Mouse (Mus musculus) spleen, postnatal 10 days (tissue): ENCODE data around the gene Megf11.
"Not testable (repeated sequence)": the region's sequence is repeated elsewhere in the genome, so short reads cannot be mapped to it uniquely, and the experiment has no call there.

Experiments used
- DNase-seq, 2 experiments: peaks; one replicate each; pipeline ENCODE4 v3.0.0; 2021 to 2022; ENCODE audit warnings: low spot score in 2 of 2

Megf11 gene

DNA sequence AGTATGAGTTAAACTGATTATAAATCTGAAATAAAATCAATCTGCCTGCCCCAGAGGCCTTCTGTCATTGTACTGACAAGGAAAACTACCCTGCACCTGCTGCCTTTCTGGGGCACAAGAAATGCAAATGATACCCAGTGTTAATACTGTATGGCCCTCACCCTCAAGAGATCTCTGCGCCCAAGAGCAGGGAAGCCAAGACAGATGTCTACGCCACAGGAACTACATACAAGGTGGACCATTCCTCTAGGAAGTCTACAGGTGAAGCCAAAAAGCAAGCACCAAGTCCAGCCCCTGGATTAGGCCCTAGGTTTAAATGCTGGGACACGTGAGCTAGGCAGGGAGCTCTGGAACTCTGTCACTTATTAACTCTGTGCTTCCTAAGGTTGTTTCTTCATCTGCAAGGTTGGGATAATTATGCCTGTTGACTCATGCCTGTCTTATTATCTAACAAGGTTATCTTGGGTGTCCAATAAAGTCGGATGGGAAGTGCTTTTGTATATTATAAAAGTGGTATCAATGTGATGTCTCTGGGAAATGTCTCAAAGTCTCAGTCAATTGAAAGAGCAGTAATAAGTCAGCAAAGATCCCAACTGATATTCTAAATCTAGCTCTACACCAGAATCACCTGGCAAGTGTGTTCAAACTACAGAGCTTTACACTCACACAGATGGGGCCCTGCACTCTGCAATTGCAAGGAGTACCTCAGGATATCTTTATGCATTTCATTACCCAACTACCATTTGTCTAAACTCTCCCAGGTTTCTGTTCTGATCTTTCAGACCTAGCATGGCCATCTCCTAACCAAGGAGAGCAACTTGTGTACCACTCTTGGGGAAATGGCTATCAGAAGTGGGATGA, 315.3 kb downstream of the Megf11 start:
- no peak for DNase-seq

DNA sequence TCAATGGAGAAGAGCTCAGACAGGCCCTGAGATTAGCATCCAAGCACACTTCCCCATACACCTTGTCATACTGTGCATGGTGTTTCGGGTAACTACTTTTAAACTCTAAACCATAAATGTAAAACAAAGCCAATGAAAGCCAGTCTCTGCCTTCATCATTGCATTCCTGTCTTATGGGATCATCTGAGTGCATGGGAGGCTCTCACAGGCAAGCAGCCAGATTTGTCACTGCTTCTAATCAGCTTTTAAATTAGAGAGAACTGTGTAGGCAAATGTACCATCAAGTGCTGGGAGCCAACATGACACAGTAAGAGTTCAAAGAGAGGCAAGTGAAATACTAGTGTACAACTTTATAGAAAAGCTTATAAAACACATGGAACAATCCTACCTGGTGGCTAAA, 316.2 kb downstream of the Megf11 start:
- no peak for DNase-seq

DNA sequence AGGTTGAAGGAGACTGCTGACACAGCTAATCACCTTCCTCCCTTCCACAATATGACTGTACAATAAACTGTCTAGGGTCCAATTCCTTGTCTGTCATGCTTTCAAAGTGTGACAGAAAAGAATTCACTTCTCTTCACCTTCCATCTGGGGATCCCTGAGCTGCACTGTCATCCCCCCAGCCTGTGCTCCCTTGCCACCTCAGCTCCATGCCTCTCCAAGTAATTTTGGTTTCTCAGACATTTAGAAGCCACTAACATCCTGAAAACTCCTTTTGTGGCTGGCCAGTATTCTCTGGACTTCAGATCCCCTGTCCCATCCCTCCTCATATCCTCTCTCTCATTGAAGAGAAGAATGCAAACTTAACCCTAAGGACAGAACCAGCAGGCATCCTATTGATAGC, 317.0 kb downstream of the Megf11 start:
- DNase-seq: no peak

DNA sequence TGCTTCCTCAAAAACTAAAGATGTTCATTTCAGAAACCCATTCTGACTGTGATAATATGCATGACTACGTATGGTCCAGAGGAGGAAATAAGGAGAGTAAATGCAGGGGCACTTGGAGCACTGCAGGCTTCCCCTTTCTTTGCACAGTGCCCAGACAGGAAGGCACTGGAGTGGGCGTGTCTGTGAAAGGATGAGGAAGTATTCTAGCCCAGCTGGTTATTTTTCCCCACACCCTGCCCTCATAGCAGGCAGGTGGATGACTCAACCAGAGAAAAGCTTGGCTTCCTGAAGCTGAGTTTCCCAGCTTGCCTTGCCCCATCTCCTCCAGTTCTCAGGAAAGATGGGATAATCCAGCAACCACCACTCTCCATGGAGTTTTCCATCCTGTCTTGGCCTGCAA, 317.5 kb downstream of the Megf11 start:
- peak in 1 of 2 experiments; percentile 58 for DNase-seq

DNA sequence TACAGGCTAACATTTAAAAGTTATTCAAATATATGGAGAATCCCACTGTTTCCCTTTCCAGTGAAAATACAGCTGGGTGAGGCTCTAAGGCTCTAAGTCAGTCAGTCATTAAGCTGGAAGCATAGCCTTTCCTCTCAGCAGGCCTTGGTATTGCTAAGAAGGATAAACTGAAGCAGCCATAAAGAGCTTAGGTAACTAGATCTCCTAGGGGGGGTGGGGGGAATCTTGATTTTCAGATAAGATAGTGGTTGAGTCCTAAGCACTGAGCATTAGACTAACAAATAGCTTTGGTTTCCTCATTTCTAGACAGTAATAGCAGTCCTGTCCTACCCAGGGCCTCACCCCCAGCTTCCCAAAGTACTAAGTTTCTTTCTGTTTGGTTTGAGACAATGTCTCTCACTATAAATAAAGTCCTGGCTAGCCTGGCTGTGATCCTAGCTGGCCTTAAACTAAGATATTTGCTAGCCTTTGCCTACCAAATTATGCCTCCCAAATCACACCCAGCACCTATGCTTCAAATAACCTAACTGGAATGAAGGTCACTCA, 318.1 kb downstream of the Megf11 start:
- no peak for DNase-seq

DNA sequence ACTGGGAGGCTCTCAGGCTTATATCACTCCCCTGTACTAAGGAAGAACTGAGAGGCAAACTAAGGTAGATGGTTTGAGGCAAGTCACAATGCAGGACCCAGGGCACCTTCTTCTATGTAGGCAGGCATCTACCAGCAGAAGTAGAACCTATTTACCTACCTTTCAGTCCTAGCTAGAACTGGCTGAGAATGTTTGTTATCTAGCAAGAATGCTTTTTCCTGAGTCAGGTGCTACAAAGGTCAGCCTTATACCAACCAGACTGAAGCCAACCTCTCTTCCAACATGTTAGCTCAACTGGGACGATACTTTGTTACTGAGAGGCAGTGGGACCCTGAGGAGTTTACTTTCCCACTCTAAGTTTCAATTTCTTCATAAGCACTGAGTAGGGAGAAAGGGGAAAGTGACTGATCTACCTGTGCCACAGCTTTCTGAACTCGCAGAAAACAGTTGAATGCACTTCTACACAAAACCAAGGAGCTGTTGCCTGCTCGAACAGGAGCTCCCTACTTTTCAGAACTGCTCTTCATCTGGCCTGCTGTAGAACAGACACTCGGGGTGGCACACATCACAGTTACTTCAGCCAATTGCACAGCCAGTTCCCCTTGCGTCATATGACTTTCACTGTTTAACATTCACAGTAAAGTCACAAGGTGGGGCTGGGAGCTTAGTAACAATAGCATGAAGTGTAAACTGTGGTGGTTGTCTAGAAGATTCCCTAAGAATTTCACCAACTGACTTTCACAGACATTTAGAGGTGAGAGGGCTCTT, 318.8 kb downstream of the Megf11 start:
- DNase-seq: no peak

DNA sequence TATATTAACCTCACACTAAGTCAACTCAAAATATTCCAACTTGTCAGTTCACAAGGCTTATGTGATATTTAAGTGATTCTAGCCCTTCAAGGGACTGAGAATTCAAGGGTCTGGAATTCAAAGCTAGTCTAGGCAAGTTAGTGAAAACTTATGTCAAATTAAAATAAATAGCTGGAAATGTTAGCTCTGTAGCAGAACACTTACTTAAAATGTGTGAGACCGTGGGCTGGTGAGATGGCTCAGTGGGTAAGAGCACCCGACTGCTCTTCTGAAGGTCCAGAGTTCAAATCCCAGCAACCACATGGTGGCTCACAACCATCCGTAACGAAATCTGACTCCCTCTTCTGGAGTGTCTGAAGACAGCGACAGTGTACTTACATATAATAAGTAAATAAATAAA, 324.9 kb downstream of the Megf11 start:
- DNase-seq: not testable (repeated sequence)

DNA sequence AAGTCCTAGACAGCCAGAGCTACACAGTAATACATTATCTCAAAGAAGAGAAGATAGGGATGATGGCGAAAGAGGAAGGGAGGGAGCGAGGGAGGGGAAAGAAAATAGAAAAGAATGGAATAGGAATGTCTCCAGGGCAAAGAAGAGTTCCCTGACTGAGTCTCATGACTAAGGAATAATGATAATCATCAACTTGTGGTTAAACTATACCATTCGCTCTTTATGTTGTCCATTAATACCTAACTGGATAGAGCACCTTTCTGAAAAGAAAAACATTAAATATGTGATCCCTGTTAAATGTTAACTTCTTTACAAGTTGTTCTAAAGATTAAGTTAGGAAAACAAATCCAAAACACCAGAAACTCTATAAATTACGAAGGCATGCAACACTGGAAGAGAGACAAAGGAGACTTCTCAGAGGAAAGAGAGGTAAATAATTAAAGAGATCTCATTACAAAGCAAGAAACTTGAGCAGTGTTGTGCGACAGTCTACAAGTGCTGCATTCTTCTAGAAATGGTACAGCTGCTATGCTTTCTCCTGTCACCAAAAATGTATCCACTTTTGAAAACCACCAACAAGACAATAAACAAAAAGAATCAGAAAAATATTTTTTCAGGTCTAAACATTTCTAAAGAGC, 334.2 kb downstream of the Megf11 start:
- no peak for DNase-seq

DNA sequence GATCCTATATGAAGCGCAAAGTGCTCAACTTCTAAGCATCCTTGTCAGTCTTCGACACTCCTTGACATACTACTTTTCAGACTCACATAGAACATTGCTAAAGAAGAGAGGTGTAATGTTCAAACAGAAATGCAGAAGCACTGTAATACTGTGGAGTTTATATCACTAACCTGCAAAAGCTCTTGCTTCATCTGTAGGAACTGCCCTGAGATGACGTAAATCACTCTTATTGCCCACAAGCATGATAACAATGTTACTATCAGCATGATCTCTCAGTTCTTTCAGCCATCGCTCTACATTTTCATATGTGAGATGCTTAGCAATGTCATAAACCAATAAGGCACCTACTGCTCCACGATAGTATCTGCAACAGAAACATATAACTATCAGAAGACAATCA, 341.0 kb downstream of the Megf11 start:
- DNase-seq: no peak

DNA sequence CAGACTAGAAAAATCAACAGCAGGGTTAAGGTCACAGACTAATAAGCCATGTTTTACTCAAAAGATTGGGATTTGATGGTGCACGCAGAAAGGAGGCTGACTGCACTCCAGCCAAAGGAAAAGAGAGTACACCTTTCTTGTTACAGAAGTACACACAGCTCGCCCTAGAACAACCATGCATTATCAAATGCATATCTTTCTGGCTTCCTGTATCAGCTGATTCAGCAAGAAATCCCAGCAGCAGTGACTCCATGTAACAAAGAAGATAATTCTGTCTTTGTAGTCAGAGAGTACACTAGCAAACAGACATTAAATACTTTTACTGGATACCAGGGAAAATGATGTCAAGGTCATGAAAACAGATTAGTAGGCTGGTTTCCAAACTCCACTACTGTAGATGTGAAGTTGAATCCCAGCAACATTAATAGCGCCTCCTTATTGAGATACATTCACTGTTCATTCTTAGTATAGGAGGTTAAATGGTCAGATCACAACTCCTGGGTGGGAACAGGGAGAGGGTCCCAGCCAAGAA, 345.7 kb downstream of the Megf11 start:
- no peak for DNase-seq

DNA sequence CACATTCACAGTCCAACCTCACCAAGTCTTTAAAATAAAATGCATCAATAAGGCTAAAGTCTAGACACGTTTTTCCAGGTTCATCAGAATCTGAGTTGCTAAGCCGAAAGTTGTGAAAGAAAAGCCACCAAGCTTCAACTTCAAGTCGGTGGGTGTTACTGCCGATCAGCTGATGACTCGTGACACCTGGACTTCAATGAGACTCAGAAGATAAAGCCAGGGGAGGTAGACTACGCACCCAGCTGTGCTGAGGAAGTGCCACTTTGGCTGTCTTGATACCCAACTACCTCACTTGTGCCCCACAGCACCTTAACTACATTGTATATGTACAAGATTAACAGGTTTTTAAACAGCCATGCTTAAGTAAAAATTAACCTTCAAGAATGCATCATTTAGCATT, 348.7 kb downstream of the Megf11 start:
- DNase-seq: no peak

DNA sequence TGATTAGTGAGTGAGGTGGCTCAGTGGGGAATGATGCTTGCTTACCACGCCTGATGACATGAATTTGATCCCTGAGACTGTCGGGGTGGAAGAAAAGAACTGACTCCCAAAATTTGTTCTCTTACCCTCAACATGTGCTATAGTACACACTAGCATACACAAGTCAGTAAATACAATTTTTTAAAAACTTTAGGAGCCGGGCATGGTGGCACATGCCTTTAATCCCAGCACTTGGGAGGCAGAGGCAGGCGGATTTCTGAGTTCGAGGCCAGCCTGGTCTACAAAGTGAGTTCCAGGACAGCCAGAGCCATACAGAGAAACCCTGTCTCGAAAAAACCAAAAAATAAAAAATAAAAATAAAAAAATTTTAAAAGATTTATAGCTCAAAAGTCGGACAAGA, 349.6 kb downstream of the Megf11 start:
- not testable (repeated sequence) for DNase-seq

DNA sequence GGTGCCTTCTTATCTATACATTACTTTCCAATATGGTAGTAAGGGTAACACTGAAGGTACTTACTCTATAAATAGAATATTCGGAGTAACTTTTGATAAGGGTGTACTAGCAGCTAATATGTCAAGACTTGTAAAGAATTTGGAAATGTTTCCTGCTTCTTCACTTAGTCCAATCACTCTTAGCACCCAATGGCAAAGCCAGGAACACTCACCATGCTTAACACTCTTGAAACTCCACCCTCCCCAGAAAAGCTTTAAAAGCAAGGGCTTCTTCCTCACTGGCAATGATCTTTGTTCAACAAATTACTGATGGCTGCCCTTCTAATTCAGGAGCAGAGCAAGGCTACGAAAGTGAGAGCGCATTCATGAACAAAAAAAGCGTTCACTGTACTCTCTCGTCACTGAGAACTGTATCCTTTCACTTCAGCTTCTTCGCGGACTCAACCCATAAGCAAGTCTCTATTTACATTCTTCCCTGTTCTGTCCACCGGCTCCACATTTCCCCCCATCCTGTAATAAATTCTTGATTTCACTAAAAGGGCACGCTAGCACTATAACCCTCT, 350.7 kb downstream of the Megf11 start:
- no peak for DNase-seq

DNA sequence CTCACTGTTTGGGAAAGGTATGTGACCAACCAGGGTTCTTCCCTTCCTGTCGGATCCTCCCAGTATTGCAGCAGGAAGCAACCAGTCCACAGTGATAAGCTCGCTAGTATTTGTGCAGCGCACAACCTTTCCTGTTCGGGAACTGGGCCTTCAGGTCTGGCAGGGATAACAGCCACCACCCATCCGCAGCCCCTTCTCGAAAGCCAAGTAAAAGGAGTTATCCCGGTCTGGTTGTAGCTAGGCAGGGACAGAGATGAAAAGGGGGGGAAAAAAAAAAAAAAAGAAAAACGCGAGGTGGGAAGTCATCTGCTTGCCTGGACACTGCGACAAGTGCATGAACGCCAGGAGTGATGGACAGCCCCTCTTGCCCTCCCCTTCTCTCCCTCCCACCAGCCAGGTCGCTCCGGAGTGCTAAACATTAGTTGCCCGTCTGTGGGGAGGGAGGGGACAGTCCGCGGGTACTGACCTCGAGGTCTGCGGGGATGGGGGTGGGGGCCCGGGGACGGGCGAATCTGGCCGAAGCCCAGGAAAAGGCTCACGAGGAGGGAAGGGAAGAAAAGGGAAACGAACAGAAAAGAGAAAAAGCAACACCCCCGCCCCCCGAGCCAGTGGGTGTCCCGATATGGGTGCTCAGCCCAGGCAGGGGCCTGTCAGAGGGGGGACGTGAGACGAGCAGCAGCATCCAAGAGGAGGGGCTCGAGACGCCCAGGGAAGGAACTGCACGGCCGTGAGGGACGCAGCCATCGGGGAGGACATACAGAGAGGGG, 351.4 kb downstream of the Megf11 start:
- peak; percentile 63 to 65 for DNase-seq

DNA sequence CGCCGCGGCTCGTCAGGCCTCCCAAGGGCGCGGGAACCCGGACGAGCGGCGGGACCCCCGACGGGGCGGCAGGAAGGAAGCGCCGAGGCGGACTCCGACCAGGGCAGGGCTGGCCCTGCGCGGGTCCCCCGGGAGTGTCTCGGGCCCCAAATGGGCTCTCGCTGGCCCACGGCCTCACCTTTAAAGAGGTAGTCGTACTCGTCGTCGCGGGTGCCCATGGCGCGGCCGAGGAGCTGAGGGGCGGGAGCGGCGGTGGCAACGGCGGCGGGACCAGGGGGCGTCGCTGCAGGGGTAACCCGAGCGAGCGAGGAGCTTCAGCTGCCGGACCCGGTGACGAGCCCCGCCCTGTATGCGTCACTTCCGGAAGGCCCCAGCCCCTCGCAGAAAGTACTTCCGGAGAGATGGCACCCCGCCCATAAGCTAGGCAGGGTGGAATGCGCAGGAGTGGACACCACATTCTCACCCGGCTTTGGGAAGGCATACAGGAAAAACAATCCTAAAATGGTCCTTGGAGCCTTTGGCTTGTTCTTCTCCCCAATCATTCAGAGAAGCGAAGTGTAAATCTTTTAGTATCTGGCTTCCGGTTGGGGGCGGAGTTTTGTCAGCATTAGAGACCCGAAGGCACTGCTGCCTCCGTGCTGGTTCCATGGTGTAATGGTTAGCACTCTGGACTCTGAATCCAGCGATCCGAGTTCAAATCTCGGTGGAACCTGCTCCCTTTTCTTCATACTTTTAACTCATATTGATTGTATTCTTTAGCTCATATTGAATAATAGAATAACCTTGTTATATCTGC, 352.2 kb downstream of the Megf11 start, which contains the start of gene Rab11a:
Gene Rab11a (minus strand): TSS at position 353 of the 796 bp plus-strand sequence.
- peak; percentile 96 to 98 for DNase-seq

DNA sequence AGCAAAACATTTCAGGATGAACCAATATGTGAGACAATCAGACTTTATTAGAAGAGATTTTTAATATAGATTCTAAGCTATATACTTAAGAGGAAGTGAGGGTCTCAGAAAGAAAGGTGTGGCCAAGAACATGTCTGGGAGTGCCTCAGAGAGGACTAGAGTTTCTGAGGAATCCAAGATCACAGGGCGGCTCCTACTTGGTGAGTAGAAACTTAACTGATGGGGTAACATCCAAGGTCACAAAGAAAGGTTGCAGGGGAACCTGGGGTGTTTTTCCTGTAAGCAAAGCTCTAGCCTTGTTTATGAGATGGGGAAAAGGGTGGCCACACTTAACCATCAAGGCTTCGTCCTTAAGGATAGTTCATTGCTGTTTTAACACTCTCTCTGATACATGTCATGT, 353.6 kb downstream of the Megf11 start:
- DNase-seq: no peak

DNA sequence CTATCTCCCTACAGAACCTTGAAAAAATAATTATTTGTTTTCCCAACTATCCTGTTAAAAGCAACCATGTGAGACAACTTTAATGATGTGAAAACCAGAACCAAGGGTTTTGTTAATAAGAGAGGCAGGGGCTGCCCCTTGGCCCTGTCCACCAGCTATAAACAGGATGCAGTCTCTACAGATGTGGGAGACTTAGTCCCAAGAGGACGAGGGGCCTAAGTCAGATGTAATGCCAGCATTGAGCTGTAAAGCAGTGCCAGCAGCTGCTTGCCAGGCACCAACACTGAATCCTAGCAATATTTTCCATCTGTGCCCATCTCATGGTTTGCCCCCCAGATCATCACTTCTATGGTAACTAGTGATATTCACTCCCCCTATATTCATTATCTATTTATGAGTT, 357.0 kb downstream of the Megf11 start:
- no peak for DNase-seq

DNA sequence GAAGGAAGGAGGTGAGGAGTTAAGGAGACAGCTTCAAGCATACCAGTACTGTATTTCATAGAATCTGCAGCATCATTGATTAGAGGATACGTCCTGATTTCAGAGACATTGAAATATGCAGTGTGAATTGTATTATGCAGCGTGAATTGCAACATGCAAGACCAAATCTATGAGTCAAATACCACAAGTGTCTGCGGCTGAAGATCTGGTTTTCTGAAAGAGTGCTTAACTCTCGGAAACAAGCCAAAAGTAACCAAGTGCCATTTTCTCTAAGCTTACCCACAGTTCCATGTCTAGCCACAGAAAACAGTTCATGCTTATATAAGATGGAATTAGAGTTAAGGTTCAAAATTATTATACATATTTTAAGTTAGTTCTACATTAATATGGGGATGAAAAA, 362.3 kb downstream of the Megf11 start:
- DNase-seq: no peak

DNA sequence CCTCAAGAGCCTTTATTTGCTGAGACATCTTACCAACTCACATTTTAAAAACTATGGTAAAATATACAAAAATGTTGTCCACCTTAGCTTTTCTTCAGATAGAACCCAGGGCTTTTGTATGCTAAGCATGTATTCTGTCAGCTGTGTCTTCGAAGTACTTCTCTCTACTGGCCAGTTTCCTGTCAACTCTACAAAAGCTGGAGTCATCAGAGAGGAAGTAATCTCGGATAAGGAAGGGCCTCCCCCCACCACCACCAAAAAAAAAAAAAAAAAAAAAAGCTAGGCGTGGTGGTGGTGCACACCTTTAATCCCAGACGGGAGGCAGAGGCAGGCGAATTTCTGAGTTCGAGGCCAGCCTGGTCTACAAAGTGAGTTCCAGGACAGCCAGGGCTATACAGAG, 363.9 kb downstream of the Megf11 start:
- DNase-seq: no peak

DNA sequence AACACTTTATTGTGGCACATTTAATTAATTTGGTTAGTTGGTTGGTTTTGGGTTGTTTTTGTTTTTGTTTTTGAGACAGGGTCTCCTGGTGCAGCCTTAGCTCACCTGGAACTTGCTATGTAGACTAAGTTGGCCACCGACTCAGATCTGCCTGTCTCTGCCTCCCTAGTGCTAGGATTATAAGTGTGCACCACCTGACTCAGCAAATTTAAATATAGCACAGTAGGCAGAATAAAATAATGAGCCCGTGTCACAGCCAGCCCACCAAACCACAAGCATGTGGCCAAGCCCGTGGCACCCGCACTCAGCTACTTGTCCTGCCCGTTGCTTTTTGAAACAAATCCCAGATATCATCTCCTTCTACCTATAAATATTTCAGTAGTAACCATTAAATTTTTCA, 367.1 kb downstream of the Megf11 start:
- no peak for DNase-seq
